Mouse (Mus musculus) lung, postnatal 0 days (tissue): Measurements from ENCODE around the gene Insl6.

Source experiments
- CTCF ChIP-seq: IDR thresholded peaks from 2 replicates; pipeline ENCODE4 v1.5.1; 2016; ENCODE audit warnings: antibody characterized with exemption, mild to moderate bottlenecking
- EP300 ChIP-seq: IDR thresholded peaks from 2 replicates; pipeline ENCODE4 v1.6.1; 2016; ENCODE audit warnings: antibody characterized with exemption, mild to moderate bottlenecking, control low read depth

GRCm38 (mm10) chr19:29370545-29371283 is 45.6 kb upstream of the Insl6 start:
- TF ChIP-seq CTCF = no peak
- no peak for TF ChIP-seq EP300
